Mouse (Mus musculus) left cerebral cortex, postnatal 36 days (tissue): ENCODE data around the gene Banp. TPM values are rescaled to one million over a fixed set of nuclear protein-coding genes. Genes with fewer than 3 reads are reported as not detected.

Experiments
- DNase-seq, 2 experiments: peaks; one replicate each; pipeline ENCODE4 v3.0.0; 2021 to 2022; ENCODE audit warnings: low spot score in 2 of 2, mixed read lengths in 1 of 2
- intact Hi-C: fragments of 180-260 bp; cut with DNase I; formaldehyde crosslinking; loops from one replicate; pipeline ENCODE4 v1.15.1; 2025
- total RNA-seq, 2 experiments: library from RNA; stranded (reverse); gene quantifications; 2 replicates each; pipeline ENCODE4 v1.2.3; 2021

Banp gene
- 10 to 100 TPM; 25.8 to 47.8 TPM for total RNA-seq

DNA sequence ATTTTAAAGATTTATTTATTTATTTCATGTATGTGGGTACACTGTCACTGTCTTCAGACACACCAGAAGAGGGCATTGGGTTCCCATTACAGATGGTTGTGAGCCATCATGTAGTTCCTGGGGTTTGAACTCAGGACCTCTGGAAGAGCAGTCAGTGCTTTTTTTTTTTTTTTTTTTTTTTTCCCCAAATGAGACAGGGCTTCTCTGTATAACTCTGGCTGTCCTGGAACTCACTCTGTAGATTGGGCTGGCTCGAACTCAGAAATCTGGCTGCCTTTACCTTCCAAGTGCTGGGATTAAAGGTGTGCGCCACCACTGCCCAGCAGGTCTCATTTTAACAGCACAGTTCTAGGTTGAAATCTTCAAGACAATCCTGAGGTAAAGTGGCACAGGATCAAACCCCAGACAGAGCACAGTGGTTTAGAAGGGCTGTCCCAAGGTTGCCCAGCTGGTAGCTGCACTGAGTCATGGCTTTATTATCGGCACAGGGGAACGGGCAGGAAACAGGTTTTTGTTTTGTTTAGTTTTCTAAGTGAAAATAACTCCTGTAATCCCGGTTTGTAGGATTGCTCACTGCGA is at the start of gene Banp:
Banp (plus strand) TSS at position 529 of the 579 bp plus-strand sequence.
- DNase-seq: no peak
- intact Hi-C loops: no loop called here

DNA sequence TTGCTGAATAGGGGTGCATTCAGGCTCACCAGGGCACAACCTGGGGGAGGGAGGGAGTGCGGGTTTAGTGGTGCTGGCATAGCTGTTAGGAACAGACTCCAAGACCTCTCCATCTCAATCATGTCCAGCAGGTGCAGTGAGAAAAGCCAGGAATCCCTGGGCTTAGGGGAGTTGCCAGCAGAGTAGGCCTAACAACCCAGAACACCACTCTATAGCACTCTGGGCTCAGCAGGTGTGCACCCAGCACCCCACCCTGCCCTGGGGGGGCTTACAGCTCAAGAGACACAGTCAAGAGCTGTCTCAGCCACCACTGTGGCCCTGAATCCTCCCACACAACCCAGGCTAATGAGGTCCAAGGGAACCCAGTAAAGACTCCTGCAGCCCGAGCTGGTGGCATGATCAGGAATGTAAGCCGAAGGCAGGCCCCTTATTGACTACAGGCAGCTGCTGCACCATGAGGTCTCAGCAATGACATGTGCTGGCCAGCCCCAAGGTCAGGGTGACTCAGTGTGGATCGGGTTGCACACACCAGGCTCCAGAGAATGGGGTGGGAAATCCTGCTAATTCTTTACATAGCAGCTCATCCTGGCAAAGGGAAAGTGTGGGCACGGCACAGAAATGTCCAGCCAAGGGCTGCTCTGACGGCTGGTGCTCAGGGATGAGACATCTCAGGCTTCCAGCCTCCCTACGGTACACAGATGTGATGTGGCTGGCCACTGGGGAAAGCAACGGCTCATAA is 47.9 kb upstream of the Banp start:
- DNase-seq: no peak
- intact Hi-C loops: loop anchor here (10.0 kb wide), 1 partner anchor 297 kb away; no protein-coding TSS in a partner anchor

DNA sequence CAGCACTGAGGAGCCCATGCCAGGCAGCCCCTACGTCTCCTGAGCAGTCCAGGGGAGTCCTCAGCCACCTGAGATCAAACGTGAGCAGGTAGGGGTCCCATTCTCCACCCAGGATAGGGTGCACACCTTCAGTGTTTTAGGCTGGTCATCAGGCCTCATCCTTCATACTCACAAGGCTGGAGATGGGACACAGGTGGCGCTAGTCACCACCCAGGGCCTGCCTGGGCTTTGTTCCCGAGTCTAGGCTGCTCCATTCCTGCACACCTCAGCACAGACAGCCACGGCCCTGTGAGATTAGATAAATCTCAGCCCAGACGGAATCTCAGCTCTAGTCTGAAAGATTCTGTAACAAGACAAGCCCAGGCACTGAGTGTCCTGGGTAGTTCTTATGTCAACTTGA is 45.6 kb upstream of the Banp start:
- intact Hi-C loops: loop anchor here (10.0 kb wide), 1 partner anchor 299 kb away; no protein-coding TSS in a partner anchor
- no peak for DNase-seq

- intact Hi-C loops: loop anchor here (5.0 to 10.0 kb wide), 2 partner anchors 188 to 300 kb away; no protein-coding TSS in a partner anchor
- DNase-seq: no peak
Measured at GRCm38 (mm10) chr8:121904999-121905398, 44.6 kb upstream of the Banp start.

- intact Hi-C loops: loop anchor here (5.0 to 10.0 kb wide), 2 partner anchors 188 to 301 kb away; no protein-coding TSS in a partner anchor
- no peak for DNase-seq
Measured at GRCm38 (mm10) chr8:121905420-121905819, 44.1 kb upstream of the Banp start.

DNA sequence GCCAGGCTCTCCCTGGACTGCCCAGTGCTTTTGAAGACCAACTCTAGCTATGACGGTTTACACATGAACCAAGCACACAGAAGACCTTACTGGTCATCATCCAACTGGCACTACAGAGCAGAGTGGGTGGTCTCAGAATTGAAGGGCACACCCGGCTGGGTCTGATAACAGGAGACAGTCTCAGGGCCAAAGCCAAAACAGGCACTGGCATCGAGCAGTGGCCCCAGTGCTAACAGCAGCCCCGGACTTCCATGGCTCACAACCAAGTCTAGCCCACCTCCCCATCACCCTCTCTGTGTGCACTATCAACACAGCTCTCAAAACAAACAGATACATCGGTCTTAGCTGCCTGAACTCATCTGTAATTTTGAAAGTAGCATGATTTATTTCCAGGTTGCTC is 43.7 kb upstream of the Banp start:
- intact Hi-C loops: loop anchor here (5.0 to 10.0 kb wide), 2 partner anchors 189 to 301 kb away; no protein-coding TSS in a partner anchor

DNA sequence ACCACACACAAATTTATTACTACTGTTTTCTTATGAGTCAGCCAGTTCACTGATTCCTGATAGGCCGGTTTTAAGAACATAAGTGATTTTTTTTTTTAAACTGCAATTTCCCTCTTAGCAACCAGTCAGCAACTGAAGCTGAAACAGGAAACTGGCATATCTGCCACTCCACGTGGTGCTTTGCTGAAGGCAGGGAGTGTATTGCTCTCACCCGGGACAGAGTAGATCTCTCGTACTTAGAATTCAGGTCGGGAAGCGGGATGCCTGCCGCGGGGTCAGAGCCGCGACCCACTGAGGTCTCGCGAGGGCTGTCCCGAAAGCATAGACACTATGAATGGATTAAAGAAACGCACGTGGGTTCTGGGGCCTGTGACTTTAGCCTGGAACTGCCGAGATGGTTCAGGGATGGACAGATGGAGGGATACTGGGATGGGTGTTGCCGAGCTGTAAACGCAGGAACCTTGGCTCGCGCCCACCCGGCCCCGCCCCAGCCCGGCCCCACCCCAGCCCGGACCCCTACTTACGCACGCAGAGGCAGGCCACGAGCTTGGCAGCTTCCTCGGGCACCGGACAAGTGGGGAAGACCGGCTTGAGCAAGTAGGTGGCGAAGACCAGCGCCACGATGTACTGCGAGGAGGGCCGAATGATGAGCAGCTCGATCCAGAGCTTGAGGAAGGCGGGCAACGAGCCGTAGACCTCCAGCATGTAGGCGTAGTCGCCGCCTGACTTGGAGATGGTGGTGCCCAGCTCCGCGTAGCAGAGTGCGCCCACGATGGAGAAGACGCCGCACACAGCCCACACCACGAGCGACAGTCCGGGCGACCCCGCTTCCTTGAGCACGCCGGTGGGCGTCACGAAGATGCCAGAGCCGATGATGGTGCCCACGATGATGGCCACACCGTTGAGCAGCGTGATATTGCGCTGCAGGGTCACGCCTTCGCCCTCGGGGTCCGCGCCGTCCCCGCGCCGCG is 42.7 kb upstream of the Banp start:
- intact Hi-C loops: loop anchor here (5.0 to 10.0 kb wide), 2 partner anchors 190 to 302 kb away; no protein-coding TSS in a partner anchor
- DNase-seq: no peak

More for the DNA sequence above, 43.7 kb upstream of the Banp start:
- no peak for DNase-seq

DNA sequence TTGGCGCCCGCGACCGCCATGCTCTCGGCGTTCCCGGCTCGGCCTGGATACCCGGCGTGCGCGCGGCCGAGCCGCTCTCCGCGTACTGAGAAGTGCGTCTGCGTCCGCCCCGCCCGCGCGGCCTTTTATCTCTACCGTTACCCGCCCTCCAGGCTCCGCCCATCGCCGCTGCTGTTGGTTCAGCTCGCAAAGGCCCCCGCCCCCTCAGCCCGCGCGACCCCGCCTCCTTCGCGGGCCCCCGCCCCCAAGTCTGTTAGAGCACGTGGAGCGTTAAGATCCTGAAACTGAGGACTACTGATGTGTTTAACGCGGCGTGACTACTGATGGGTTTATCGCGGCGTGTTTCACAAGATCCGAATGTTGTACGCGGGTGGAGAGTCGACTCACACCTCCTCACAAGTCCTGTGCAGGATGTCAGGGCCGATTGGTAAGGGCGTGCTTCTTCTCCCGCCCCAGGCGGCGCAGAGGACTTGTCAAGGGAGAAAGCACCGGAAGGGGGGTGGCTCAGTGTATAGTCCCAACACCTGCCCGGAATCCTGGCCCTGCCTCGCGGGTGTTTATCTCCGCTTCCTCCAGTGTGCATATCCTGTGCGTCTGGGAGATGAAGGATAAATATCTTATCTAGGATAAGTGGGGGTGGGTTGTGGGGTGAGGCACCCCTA is 41.8 kb upstream of the Banp start, which contains the start of gene Slc7a5:
Slc7a5 (minus strand) TSS at position 108 of the 662 bp plus-strand sequence.
- intact Hi-C loops: loop anchor here (2.0 to 10.0 kb wide), 3 partner anchors 33 to 303 kb away; no protein-coding TSS in a partner anchor
- peak; percentile 93 to 94 for DNase-seq

GRCm38 (mm10) chr8:121908378-121909147 is 41.0 kb upstream of the Banp start:
- no peak for DNase-seq
- intact Hi-C loops: loop anchor here (1.0 to 10.0 kb wide), 4 partner anchors 34 to 304 kb away; no protein-coding TSS in a partner anchor

GRCm38 (mm10) chr8:121909148-121909541 is 40.4 kb upstream of the Banp start:
- DNase-seq: no peak
- intact Hi-C loops: loop anchor here (1.0 to 10.0 kb wide), 4 partner anchors 34 to 304 kb away; no protein-coding TSS in a partner anchor

DNA sequence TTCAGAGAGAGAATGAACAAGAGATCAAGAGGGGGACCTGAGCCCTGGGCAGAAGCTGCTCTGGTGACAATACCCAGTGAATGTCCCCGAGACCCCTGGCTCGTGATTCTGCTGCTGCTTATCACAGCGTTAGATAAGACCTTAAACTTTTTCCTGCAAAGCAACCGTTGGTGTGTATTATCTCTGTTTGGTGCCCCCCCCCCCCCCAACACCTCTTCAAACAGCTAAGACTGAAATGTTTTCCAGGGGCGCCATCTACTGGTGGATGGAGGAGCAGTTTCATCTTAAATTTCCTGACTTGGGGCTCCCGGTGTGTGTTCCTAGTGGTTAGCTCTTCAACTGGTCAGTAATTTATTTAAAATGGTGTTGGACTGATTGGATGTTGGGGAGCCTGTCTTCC is 39.9 kb upstream of the Banp start:
- peak; percentile 40 to 71 for DNase-seq
- intact Hi-C loops: loop anchor here (1.0 to 10.0 kb wide), 4 partner anchors 35 to 305 kb away; no protein-coding TSS in a partner anchor

DNA sequence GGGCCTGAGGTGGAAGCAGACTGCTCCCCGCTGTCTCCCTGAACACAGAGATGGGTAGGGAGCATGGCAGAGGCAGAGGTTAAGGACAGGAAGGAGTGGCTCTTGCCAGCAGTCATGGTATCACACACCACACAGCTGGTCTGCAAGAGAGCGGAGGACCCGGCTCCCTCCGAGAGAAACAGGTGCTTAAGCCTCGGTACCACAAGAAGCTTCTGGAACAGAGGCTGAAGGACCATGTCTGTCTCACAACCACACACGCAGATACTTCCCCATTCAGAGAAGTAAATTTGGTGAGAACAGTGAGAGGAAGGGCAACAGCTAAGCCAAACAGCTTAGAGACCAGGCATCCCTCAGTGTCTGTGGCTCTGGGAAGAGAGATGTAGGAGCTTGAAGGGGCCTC is 38.1 kb upstream of the Banp start:
- intact Hi-C loops: no loop called here
- DNase-seq: no peak

DNA sequence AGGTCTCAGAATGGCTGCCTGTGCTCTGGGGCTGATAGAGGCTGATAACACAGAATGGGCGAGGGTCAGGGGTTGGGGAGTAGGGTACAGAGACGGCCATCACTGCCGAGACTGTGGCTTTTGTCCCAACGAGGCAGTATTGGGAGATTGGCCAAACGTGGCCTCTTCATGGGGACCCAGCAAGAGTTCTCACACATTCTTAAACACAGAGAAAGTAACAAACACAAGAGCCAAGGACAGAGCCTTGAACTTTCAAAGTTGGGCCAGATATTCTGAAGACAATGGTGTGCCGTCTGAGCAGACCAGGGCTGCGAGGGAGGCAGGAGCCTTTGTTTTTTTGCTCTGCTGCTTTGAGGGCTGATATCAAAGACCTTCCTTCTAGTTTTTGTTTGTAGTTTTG is 37.6 kb upstream of the Banp start:
- intact Hi-C loops: no loop called here
- no peak for DNase-seq

DNA sequence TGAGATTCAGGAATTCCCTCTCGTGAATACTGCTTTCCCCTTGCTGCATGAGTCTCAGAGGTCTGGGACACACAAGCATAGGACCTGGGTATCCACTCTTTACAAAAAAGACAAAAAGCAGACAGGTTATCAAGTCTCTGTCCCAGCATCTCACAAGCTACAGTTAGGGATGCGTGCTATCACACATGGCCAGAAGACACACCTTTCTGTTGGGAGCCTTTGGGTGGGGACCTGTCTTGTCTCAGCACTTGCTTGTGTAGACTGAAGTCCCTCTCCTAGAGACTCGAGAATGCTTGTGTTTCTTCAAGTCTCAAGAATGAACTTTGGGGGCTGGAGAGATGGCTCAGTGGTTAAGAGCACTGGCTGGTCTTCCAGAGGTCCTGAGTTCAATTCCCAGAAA is 36.7 kb upstream of the Banp start:
- intact Hi-C loops: no loop called here
- no peak for DNase-seq

- intact Hi-C loops: no loop called here
Measured at GRCm38 (mm10) chr8:121913378-121913777, 36.2 kb upstream of the Banp start.

GRCm38 (mm10) chr8:121919158-121919557 is 30.4 kb upstream of the Banp start:
- no peak for DNase-seq
- intact Hi-C loops: no loop called here

More at GRCm38 (mm10) chr8:121913378-121913777, 36.2 kb upstream of the Banp start:
- DNase-seq: no peak

GRCm38 (mm10) chr8:121919731-121920130 is 29.8 kb upstream of the Banp start:
- intact Hi-C loops: no loop called here
- no peak for DNase-seq

DNA sequence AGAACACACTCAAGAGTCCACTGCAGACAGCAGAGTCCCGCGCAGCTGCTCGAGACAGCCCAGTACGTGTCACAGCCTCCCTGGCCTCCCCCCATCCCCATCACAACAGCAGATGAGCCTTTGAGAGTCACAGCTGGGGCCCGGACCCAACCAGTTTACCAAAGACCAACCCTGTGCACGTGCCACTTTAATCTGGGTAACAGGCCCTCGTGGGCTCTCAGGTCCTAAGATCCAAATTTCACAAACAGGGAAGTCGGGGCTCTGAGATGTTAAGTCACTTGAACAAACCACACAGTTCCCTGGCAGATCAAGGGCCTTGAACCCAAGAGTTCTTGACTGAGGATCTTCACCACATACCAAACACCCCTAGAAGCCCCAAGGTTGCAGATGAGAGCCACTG is 28.0 kb upstream of the Banp start:
- no peak for DNase-seq
- intact Hi-C loops: no loop called here
